Mouse (Mus musculus): ENCODE measurements at regions not wholly inside any gene's neighbourhood (a gene's known extent, or its start where the extent isn't known, plus 50 kb on each side); places are given as distances from the start of the nearest gene placed in this dataset.

GRCm38 (mm10) chr5:52092273-52092672 is 98.0 kb downstream of the Dhx15 start:
- Histone ChIP-seq H3K27me3 (ENCODE audit: low read depth, poor library complexity, severe bottlenecking) (no peaks in the 10 kb centered on the region), H3K4me3 (no peak overlapping the region), H3K4me1 (no peaks in the 10 kb centered on the region; the same call in 1 of the 2 replicates), H3K9me3 (replicated peaks) (no peaks in the 10 kb centered on the region), H3K36me3 (no peaks in the 10 kb centered on the region), H3K27ac (no peak overlapping the region)
- DNase-seq (ENCODE audit: low spot score): peak; percentile 7
- 94% methylated on average over 4 of the region's 4 CpGs for whole genome bisulfite sequencing

- 86% methylated on average over 10 of the region's 10 CpGs for WGBS
- peaks cover 11% of the 10 kb centered on the region for H3K4me1 ChIP-seq
- no peaks in the 10 kb centered on the region for H3K27me3 ChIP-seq (ENCODE audit: low read depth, poor library complexity, severe bottlenecking)
- no peak for DNase-seq (ENCODE audit: low spot score)
- H3K27ac ChIP-seq: no peak overlapping the region
- no peaks in the 10 kb centered on the region for H3K9me3 ChIP-seq (replicated peaks)
- H3K4me3 ChIP-seq: no peak overlapping the region
- no peaks in the 10 kb centered on the region for H3K36me3 ChIP-seq
Observed at GRCm38 (mm10) chr5:52088131-52088530, 102.2 kb downstream of the Dhx15 start.

- DNase-seq (ENCODE audit: low spot score): no peak
- 51% methylated on average over 7 of the region's 7 CpGs for WGBS
- no peak overlapping the region for H3K27ac ChIP-seq
Observed at GRCm38 (mm10) chr5:52086766-52087429, 103.4 kb downstream of the Dhx15 start.

DNA sequence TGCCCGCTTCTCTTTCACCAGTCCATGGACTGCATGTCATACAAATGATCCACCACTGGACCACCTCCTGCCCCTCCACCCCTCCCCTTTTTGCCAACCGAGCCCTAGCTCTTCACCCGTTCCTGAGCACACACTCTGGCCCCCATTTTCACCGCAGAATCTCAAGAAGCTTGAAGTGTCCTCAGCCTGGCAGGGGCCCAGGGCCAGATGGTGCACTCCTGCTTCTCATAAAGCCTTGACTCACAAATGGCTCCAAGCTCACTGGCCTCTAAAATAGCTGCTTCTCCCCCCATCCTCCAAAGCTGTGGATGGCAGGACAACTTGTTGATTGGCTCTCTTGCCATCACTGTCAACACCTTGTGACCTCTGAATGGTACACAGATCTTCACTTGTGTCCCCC is 110.0 kb downstream of the Dhx15 start:
- no peak overlapping the region for H3K27ac ChIP-seq
- no peak for DNase-seq (ENCODE audit: low spot score)
- 0 out of 2 replicates have a peak, but pooled peaks cover 1% of the 10 kb centered on the region for H3K4me1 ChIP-seq
- WGBS: 72% methylated on average over 4 of the region's 4 CpGs
- H3K9me3 ChIP-seq (replicated peaks): no peaks in the 10 kb centered on the region
- no peak overlapping the region for H3K4me3 ChIP-seq
- no peaks in the 10 kb centered on the region for H3K27me3 ChIP-seq (ENCODE audit: low read depth, poor library complexity, severe bottlenecking)
- no peaks in the 10 kb centered on the region for H3K36me3 ChIP-seq

More at GRCm38 (mm10) chr5:52086766-52087429, 103.4 kb downstream of the Dhx15 start:
- H3K9me3 ChIP-seq (replicated peaks): no peaks in the 10 kb centered on the region
- H3K4me1 ChIP-seq: peaks cover 11% of the 10 kb centered on the region
- no peaks in the 10 kb centered on the region for H3K27me3 ChIP-seq (ENCODE audit: low read depth, poor library complexity, severe bottlenecking)
- no peak overlapping the region for H3K4me3 ChIP-seq
- no peaks in the 10 kb centered on the region for H3K36me3 ChIP-seq

DNA sequence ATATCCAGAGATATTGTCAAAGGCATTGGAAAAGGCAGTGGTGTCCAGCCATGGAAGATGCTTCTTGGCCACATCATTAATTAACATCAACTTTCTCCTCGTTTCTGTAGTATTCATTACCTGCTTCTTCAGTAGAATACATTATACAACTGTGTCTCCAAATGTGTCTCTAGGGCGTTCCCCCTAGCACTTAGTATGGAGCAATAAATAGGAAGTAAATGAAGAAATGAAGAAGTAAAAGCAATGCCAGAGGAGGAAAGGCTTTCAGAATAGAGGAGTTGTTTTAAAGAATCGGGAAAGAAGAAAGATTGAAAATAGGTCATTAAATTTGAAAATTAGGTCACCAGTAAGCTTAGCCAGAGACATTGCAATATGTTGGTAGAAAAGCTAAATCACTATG is 112.6 kb downstream of the Dhx15 start:
- Histone ChIP-seq H3K36me3 (no peaks in the 10 kb centered on the region), H3K9me3 (replicated peaks) (no peaks in the 10 kb centered on the region)
- WGBS: 87% methylated on average over 3 of the region's 3 CpGs

GRCm38 (mm10) chr5:52075096-52075495 is 115.2 kb downstream of the Dhx15 start:
- H3K9me3 ChIP-seq (replicated peaks): no peaks in the 10 kb centered on the region
- WGBS: 91% methylated on average over 2 of the region's 2 CpGs
- DNase-seq (ENCODE audit: low spot score): no peak
- no peaks in the 10 kb centered on the region for H3K27me3 ChIP-seq (ENCODE audit: low read depth, poor library complexity, severe bottlenecking)
- H3K4me1 ChIP-seq: no peaks in the 10 kb centered on the region
- no peak overlapping the region for H3K27ac ChIP-seq
- no peak overlapping the region for H3K4me3 ChIP-seq
- no peaks in the 10 kb centered on the region for H3K36me3 ChIP-seq

More for the DNA sequence above, 112.6 kb downstream of the Dhx15 start:
- Histone ChIP-seq H3K27ac (no peak overlapping the region), H3K4me1 (no peaks in the 10 kb centered on the region), H3K27me3 (ENCODE audit: low read depth, poor library complexity, severe bottlenecking) (no peaks in the 10 kb centered on the region), H3K4me3 (no peak overlapping the region)
- DNase-seq (ENCODE audit: low spot score): no peak

DNA sequence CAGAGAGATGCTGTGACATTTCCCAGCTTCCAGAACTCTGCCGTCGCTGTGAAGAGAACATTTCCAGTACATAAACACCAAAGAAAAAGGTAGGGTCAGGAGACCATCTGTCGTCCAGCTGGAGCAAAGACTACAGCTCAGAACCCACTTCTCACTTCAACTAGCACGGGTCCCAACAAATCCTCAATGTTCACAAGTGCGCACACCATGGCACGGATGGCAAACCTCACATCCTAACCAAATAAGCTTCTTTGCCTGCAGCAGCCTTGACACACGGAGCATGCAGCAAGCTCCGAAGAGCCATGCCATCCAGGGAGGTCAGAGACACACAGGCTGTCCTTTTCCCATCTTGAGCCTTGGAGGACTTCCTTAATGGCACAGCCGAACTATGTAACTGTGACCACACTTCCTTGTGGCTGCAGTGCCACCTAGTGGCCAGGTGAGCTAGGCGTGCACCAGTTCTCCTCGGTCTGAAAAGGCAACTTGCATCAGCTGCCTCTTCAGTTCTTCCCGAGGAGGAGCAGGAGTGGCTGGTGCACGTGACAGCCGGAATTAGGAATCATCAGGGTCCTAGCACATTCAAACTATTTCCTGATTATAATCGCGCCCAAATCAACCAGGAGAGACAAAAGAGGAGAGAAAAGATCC is 125.4 kb downstream of the Dhx15 start:
- peak; percentile 91 for DNase-seq (ENCODE audit: low spot score)
- Histone ChIP-seq H3K27ac (no peak overlapping the region), H3K4me1 (no peaks in the 10 kb centered on the region), H3K36me3 (no peaks in the 10 kb centered on the region), H3K9me3 (replicated peaks) (no peaks in the 10 kb centered on the region), H3K4me3 (no peak overlapping the region), H3K27me3 (ENCODE audit: low read depth, poor library complexity, severe bottlenecking) (0 out of 2 replicates have a peak, but pooled peaks cover 6% of the 10 kb centered on the region)
- WGBS: 36% methylated on average over 16 of the region's 16 CpGs

DNA sequence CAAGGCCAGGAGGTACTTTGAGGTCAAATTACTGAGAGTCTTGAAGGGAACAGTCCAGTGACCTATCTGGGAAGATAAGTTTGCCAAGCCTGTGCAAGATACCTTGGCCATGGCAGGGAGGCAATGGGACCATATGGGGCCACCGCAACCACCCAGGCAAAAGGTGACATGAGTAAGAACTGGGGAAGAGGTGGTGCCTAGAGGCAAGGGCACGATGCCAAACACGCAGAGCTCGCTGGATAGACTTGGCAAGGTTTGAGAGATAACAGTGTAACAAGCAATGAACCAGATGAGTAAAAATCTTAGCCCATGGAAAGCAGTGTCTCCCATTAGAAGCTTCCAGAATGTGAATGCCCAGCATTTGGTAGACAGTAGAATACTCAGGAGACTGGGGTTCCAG is 128.1 kb downstream of the Dhx15 start:
- 0 out of 2 replicates have a peak, but pooled peaks cover 6% of the 10 kb centered on the region for H3K27me3 ChIP-seq (ENCODE audit: low read depth, poor library complexity, severe bottlenecking)
- no peak overlapping the region for H3K4me3 ChIP-seq
- no peaks in the 10 kb centered on the region for H3K9me3 ChIP-seq (replicated peaks)
- H3K4me1 ChIP-seq: no peaks in the 10 kb centered on the region
- H3K36me3 ChIP-seq: no peaks in the 10 kb centered on the region
- WGBS: 96% methylated on average over 4 of the region's 4 CpGs
- no peak for DNase-seq (ENCODE audit: low spot score)
- no peak overlapping the region for H3K27ac ChIP-seq

GRCm38 (mm10) chr5:52061226-52061625 is 129.1 kb downstream of the Dhx15 start:
- no peak for DNase-seq (ENCODE audit: low spot score)
- Histone ChIP-seq H3K4me3 (no peak overlapping the region), H3K4me1 (no peaks in the 10 kb centered on the region), H3K27me3 (ENCODE audit: low read depth, poor library complexity, severe bottlenecking) (0 out of 2 replicates have a peak, but pooled peaks cover 3% of the 10 kb centered on the region), H3K9me3 (replicated peaks) (no peaks in the 10 kb centered on the region), H3K27ac (no peak overlapping the region), H3K36me3 (no peaks in the 10 kb centered on the region)
- whole genome bisulfite sequencing: 90% methylated on average over 6 of the region's 6 CpGs

DNA sequence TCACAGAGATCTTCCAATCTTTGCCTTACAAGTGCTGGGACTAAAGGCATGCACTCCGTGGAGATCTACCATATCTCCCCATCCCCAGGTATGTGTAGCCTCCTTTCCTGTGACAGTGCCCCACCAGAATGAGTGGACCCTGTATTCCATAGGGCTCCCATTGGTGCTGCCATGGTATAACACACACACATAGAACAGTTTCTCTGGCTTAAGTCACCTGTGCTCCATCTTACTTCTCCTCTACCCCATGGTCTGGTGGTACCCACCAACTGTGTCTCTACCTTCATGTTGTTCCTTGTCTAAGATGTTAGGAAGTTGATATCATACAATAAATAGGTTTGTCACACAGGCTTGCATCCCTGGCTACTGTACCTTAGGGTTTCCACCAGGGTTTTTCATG is 133.1 kb downstream of the Dhx15 start:
- 81% methylated on average over 1 of the region's 1 CpGs for WGBS
- Histone ChIP-seq H3K27ac (no peak overlapping the region), H3K27me3 (ENCODE audit: low read depth, poor library complexity, severe bottlenecking) (no peaks in the 10 kb centered on the region), H3K4me1 (no peaks in the 10 kb centered on the region), H3K4me3 (no peak overlapping the region), H3K36me3 (no peaks in the 10 kb centered on the region), H3K9me3 (replicated peaks) (no peaks in the 10 kb centered on the region)
- no peak for DNase-seq (ENCODE audit: low spot score)

DNA sequence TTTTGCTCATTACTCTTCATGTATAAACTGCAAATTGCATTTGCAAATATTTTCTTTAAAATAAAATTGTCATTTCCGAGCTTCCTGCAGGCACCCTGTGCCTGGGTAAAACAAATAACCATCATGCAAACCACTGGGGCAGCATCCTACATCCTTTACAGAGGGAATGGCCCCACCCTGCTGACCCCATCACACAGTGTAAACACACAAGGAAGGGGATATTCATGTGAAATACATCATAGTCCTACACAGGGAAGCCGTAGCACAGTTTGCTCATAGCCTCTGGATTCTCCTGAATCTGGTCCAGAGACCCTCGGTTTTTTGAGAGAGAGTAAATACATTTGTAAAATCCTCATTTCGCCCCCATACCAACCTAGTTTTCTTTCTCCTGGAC is 138.2 kb downstream of the Dhx15 start:
- Histone ChIP-seq H3K9me3 (replicated peaks) (no peaks in the 10 kb centered on the region), H3K27me3 (ENCODE audit: low read depth, poor library complexity, severe bottlenecking) (no peaks in the 10 kb centered on the region), H3K4me1 (no peaks in the 10 kb centered on the region), H3K4me3 (no peak overlapping the region), H3K27ac (no peak overlapping the region), H3K36me3 (no peaks in the 10 kb centered on the region)
- WGBS: 81% methylated on average over 4 of the region's 4 CpGs
- no peak for DNase-seq (ENCODE audit: low spot score)

GRCm38 (mm10) chr5:52051383-52052071 is 138.8 kb downstream of the Dhx15 start:
- WGBS: 75% methylated on average over 10 of the region's 10 CpGs
- no peaks in the 10 kb centered on the region for H3K36me3 ChIP-seq
- no peak overlapping the region for H3K27ac ChIP-seq

DNA sequence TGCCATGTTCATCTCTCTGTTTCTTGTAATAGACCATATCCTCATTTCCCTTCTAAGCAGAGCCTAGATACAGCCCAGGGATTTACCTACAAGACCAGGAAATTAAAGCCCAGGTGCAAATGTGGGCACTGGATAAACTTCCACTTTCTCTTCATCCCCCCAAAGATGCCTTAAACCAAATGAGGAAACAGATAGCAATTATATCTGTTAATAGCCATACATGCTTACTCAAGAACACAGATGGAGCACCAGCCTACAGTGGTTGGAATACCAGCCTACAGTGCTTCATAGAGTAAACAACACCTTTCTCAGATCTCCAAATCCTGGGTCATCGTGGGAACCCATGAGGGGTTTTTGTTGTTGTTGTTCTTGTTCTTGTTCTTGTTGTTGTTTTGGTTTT is 141.5 kb downstream of the Dhx15 start:
- 97% methylated on average over 1 of the region's 1 CpGs for WGBS
- no peak for DNase-seq (ENCODE audit: low spot score)
- Histone ChIP-seq H3K36me3 (no peaks in the 10 kb centered on the region), H3K27me3 (ENCODE audit: low read depth, poor library complexity, severe bottlenecking) (no peaks in the 10 kb centered on the region), H3K9me3 (replicated peaks) (no peaks in the 10 kb centered on the region), H3K4me1 (no peaks in the 10 kb centered on the region), H3K4me3 (no peak overlapping the region), H3K27ac (no peak overlapping the region)

More at GRCm38 (mm10) chr5:52051383-52052071, 138.8 kb downstream of the Dhx15 start:
- Histone ChIP-seq H3K27me3 (ENCODE audit: low read depth, poor library complexity, severe bottlenecking) (no peaks in the 10 kb centered on the region), H3K9me3 (replicated peaks) (no peaks in the 10 kb centered on the region), H3K4me3 (no peak overlapping the region), H3K4me1 (no peaks in the 10 kb centered on the region)
- DNase-seq (ENCODE audit: low spot score): no peak
